ENCODE assay signal across 7 mouse cellular contexts in the genomic region with DNA sequence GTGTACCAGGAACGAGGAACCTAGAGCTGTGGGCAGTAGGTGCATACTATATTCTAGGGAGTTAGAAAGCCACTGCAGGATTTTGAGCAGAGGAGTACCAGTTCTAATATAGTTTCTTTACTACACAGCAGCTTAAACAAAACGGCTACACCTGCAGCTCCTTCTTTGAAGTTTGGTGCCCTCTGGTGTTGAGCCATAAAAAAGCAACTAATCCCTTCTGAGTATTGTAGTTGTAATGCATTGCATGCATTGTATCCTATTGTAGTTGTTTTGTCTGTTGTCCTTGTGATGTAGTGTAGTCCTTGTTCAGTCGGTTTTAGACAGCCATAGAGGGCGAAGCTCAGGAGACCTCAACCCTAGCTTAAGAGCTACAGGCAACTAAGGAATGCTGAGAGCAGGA.
DNase-seq lines count a peak whose midpoint lies in the region; ATAC-seq and TF ChIP-seq lines count a peak whose summit lies in the region.

No protein-coding gene starts in this region.

- no peak overlapping the region for H3K27ac ChIP-seq in lung, embryonic 14.5 days (ENCODE audit: low read depth)

- TF ChIP-seq CTCF in lung, embryonic 14.5 days (IDR thresholded peaks at IDR 0.05; ENCODE audit: low read depth): peak; percentile 70

- H3K9me3 ChIP-seq in lung, embryonic 14.5 days (ENCODE audit: low read depth, low read length): no peaks in the 10 kb centered on the region

- no peak overlapping the region for H3K9ac ChIP-seq in lung, embryonic 14.5 days

- no peak overlapping the region for H3K4me2 ChIP-seq in lung, embryonic 14.5 days

- H3K27me3 ChIP-seq in lung, embryonic 14.5 days (ENCODE audit: insufficient read depth, low read length): no peaks in the 10 kb centered on the region

- H3K36me3 ChIP-seq in lung, embryonic 14.5 days (ENCODE audit: insufficient read depth): peaks cover 48% of the 10 kb centered on the region

- H3K4me1 ChIP-seq in lung, embryonic 14.5 days (ENCODE audit: insufficient read depth): no peaks in the 10 kb centered on the region

- ATAC-seq in frontal cortex, adult (ENCODE audit: low TSS enrichment): peak; percentile 53
- ATAC-seq in lung, embryonic 14.5 days (ENCODE audit: insufficient read depth): 0 out of 2 replicates have a peak, but pooled peaks have one; percentile 14

- peak; percentile 78 for DNase-seq in A20 (ENCODE audit: low read depth, low spot score)
- DNase-seq in ES-CJ7 (ENCODE audit: low read depth, low spot score): peak; percentile 53
- DNase-seq in cerebellum, adult 11 months: peak; percentile 60
- DNase-seq in kidney, postnatal 14 days: peak; percentile 72
- DNase-seq in lung, embryonic 14.5 days: peak; percentile 82
- peak; percentile 80 for DNase-seq in retina, embryonic 14.5 days (ENCODE audit: low spot score)

- no peak overlapping the region for H3K4me3 ChIP-seq in lung, embryonic 14.5 days (ENCODE audit: low read depth, low read length)

- WGBS in lung, embryonic 14.5 days: 62% methylated on average over 4 of the region's 4 CpGs
